Mouse (Mus musculus) brain, embryonic 14.5 days (tissue): ENCODE results near the gene Kirrel3. TPM values are rescaled to one million over a fixed set of nuclear protein-coding genes. Genes with fewer than 3 reads are reported as not detected.
A peak's percentile ranks its signal among the peaks of the same experiment; 100 is the strongest.

Experiments
- DNase-seq: peaks from one replicate; pipeline ENCODE4 v3.0.0-alpha.2; 2011; ENCODE audit warnings: low read depth
- CTCF ChIP-seq: fragments of 200-500 bp; IDR thresholded peaks from 2 replicates; pipeline ENCODE4 v1.5.1; 2012; ENCODE audit warnings: inconsistent platforms, mild to moderate bottlenecking, moderate library complexity, borderline replicate concordance; ENCODE audit not compliant: insufficient read depth, insufficient read length; ENCODE audit errors: extremely low read depth
- POLR2A ChIP-seq: fragments of 200-500 bp; IDR thresholded peaks from 2 replicates; pipeline ENCODE4 v1.6.1; 2012; ENCODE audit warnings: mild to moderate bottlenecking, inconsistent platforms, borderline replicate concordance; ENCODE audit not compliant: poor library complexity, insufficient read depth, insufficient read length, severe bottlenecking; ENCODE audit errors: extremely low read depth
- polyA plus RNA-seq: library from polyadenylated mRNA; depleted of rRNA; stranded (reverse); fragments of >200 nt; gene quantifications from 2 replicates; pipeline ENCODE4 v1.2.3, GENCODE M21; 2012

Kirrel3 gene
- polyA plus RNA-seq, 1 experiment = 33.3 TPM

DNA sequence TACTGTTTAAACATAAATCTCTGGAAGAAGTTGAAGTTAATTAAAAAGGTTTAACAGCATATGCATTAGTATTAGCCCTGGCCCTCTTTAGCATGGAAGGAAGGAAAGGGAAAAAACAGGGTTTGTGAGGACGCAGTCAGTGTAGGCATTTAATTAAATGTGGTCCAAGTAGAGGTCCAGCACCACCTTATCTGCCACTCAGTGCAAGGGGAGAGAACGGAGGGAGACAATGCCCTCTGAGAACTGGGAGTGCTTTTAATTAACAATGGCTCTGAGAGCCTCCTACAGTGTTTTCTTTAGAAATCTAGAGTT lies 339.4 kb downstream of the Kirrel3 start:
- DNase-seq = peak; percentile 51
- TF ChIP-seq POLR2A (no peak), CTCF (no peak)

DNA sequence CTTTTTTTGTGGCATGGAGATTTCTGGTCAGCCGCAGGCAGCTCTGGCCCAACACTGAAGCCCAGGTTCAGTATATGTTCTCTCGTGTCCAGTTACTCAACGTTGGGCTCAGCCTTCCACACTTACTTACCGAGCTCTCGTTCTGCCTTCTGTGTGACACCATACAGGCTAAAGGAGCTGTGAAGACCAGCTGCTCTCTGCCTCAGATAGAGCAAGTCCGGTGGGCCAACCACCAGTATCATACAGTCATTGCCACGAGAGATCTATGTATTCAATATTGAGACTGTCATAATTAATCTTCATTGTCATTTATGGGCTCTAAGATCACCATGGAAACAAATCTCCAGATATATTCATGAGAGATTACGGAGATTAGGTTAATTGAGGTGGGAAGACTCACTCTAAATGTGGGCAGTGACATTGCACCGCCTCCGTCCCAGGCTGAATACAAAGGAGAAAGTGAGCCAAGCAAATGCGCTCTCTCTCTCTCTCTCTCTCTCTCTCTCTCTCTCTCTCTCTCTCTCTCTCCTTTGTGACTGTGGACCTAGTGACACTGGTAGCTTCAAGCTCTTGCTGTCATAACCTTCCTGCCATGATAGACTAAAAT lies 339.8 kb downstream of the Kirrel3 start:
- TF ChIP-seq POLR2A (no peak), CTCF (no peak)
- DNase-seq = peak; percentile 62

DNA sequence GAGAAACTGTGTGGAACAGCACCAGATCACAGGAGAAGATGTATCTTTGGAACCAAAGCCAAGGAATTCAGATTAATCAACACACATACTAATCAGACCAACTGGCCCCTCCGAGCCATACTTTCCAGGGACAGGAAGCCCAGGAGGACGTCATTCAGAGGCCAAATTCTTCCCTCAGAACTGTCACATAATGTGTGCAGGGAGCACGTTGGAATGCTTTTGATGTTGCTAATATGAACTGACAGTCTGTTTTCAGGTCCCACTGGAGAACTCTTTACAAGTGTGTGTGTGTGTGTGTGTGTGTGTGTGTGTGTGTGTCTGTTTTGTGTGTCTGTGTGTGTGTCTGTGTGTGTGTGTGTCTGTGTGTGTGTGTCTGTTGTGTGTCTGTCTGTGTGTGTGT lies 345.0 kb downstream of the Kirrel3 start:
- no peak for TF ChIP-seq CTCF
- TF ChIP-seq POLR2A = no peak
- no peak for DNase-seq

DNA sequence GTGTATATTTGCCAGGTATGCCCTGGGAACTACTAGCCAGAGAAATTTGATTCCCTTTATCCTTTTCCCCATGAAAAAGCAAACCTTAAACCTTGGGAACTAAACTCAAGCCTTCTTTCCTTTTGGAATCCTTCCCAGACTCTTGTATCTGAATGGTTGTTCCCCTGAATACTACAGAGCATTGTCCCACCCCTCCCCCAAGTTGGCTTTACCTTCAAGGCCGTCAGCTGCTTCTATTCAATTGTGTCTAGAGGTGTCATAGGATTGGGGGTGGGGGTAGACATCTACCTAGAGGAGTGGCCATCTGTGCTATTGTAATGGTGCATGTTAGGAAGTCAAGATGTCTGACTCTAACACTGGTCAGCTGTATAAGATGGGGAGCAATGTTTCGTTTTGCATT lies 351.1 kb downstream of the Kirrel3 start:
- peak; percentile 54 for DNase-seq
- TF ChIP-seq CTCF (no peak), POLR2A (no peak)

DNA sequence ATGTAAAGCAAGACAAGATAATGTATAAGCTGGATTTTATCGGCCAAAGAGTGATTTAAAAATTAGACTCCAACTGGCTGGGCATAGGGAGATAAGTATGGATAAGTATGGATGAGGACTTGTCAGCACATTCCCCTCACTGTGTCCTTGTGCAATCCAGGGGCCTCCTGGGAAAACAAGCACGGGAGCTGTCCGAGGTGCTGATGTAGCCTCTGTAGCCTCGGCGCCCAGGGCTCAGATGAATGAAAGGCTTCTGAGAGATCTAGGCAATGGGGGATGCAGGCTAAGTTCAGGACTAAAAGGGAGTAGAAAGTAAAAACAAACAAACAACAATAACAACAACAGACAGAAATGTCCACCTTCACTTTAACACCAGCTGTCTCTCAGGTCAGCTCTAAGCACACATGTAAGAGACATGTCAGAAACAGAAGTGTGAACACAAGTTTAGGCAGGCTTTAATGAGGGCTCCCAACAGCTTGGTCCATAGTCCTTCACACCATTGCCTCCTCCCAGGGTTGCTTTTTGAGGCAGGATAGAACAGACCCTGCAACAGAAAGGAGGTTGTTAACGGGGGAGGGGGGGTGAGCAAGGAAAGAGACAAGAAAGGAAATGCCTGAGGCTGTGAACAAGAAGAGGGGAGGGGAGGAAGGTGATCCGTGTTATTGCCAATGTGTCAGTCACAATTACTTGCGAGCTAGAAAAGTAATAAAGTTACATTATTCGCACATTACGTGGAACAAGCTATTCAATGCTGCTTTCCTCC lies 352.2 kb downstream of the Kirrel3 start:
- TF ChIP-seq CTCF (no peak), POLR2A (no peak)
- DNase-seq = peak; percentile 73

DNA sequence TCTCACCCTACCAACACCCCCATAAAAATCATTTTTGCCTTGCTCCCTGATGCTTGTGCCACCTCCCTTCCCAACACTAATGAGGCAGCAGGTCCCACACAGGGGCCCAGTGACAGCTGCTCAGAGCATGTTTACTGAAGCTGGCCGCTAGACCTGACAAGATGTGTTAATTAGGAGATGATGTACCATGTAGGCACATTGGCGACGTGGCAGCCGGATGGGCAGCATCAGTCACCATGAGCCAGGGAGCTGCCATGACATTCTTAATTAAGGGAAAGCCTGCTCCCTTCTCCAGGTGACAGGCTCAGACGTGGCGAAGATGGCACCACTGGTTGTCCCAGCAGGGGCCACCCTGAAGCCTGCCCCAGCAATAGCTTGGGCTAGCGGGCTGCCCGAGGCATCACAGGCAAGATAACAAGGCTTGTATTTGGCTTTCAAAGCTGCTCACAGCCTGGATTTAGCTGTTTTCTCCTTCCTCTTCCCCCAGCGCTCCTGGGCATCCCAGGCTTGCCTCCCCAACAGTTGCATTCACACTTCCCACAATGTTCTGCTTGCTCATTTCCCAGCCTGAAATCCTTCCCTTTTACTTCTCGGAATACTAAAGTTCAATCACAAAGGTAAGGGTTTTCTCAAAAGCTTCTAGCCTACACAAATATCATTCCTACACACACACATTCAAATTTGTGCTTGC lies 357.7 kb downstream of the Kirrel3 start:
- DNase-seq = peak; percentile 77
- TF ChIP-seq POLR2A (no peak), CTCF (no peak)

DNA sequence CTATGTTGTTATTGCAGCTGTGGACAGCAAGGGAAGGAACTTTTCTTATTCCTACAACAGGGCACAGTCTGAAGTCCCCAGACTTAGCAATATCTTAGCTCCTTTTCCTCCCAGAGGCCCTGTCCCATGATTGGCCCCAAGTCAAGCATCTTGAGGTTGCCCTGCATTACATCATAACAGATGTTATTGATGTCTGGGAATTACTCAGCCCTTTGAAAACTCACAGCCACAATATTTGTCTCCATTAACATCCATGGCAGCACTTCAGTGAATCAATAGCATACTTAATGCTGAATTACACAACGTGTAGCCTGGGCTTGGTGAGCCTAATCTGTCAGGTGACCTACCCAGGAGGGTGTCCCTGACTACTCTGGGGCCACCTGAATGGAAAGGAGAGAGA lies 360.7 kb downstream of the Kirrel3 start:
- TF ChIP-seq POLR2A (no peak), CTCF (no peak)
- no peak for DNase-seq

DNA sequence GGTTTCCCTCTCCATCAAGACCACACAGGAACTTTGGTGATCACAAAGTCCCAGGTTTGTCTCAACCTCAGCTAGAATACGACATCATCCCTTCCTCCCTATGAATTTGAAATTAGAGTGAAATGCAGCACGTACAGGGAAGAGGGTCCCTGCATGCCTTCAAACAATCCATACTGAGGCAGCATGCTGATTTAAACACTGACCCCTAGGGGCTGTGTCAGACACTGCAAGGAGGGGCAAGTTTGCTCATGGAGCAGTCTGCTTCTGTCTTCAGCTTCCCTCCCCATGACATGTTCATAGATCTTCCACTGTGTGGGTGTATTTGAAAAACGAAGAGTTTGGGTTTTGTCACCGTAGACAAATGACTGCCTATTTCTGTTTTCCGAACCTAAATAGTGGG lies 362.0 kb downstream of the Kirrel3 start:
- TF ChIP-seq POLR2A (no peak), CTCF (peak; percentile 67)
- no peak for DNase-seq

DNA sequence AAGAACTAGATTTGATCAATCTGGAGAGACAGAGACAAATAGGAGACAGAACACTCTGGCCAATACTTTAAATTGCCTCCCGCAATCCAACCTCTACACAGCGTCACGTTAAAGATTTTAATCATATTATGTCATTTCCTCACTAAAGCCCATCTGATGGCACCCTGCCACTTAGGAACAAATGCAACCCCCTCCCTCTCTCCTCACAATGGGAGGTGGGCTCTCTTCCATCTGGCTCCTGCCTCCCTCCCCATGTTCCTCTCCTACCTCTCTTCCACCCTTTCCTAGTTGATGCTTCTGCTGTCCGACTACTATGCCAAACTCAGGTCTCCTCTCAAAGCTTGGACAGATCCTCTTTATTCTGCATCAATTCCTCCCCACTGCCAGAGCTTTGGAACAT lies 365.4 kb downstream of the Kirrel3 start:
- TF ChIP-seq CTCF (no peak), POLR2A (no peak)

DNA sequence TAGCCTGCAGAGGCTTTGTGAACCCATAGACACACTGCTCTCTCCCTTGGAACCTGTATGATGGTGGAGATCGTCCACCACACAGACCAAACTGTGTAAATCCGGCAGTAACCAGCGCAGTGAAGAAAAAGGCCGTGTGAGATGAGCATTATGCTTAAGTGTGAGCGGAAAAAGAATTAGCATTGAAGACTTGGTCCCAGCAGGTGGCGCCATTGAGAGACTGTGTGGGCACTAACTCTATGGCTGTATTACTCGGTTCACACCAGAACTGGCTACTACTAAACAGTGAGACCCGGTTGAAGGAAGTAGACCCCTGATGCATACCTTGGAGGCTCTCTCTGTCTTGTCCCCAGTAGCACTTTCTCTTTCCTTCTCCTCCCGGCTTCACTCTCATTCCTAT lies 371.9 kb downstream of the Kirrel3 start:
- no peak for TF ChIP-seq POLR2A
- peak; percentile 42; the same call in 1 of the 2 replicates for TF ChIP-seq CTCF
- no peak for DNase-seq

More for the DNA sequence above, 365.4 kb downstream of the Kirrel3 start:
- no peak for DNase-seq

DNA sequence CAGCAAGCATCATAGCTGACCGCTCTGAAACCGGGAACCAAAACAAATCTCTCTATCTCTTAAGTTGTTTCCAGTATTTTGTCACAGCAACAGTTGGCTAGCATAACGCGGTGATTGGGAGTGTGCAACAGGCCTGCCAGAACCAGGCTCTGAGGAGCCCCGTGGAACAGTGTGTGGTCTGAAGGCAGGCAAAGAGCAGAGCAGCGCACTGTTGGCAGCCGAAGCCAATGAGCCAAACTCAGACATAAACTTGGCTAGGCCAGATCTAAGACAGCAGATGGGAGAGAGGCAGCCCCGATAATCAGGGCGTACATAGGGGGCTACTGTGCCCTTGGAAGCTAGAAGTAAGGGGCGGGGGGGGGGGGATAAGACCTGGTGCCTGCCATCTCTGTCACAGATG lies 372.4 kb downstream of the Kirrel3 start:
- no peak for DNase-seq
- TF ChIP-seq CTCF (no peak), POLR2A (no peak)
